Mouse (Mus musculus): ENCODE measurements around the gene Met.

The Met gene

DNA sequence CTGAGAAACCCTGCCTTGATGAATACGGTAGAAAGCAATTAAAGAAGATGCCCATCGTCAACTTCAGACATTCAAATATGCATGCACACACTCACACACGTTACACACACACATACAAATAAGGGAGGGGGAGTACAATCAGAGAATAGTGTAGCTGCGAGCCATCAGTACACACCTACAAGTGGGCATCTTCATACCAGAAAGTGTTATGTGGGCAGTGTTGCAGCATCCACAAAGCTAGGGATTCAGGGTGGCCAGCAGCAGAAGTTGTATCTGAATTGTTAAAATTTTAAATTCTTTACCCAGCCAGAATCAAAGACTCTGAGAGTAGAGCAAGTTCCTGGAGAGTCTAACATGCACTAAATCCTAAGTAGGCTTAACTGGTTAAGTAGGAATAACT lies 157.2 kb downstream of the Met start:
- no peak for DNase-seq

DNA sequence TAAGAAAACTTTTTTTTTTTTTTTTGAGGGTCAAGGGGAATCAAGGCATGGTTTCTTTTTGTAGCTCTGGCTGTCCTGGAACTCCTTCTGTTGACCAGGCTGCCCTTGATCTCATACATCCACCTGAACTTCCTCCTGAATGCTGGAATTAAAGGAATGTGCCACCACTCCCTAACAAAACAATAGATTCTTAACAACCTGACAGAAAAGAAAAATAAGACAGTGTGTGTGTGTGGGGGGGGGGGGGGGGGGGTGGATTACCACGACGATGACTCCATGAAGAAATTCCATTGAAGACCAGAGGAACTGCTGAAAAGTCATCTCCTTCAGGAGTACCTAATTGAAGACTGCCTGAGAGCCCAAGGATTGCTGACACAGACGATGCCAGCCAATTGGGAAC lies 157.8 kb downstream of the Met start:
- DNase-seq, result no peak

All from lung, postnatal 10 days (tissue).